ENCODE assay signal across 8 mouse cellular contexts in the genomic region with DNA sequence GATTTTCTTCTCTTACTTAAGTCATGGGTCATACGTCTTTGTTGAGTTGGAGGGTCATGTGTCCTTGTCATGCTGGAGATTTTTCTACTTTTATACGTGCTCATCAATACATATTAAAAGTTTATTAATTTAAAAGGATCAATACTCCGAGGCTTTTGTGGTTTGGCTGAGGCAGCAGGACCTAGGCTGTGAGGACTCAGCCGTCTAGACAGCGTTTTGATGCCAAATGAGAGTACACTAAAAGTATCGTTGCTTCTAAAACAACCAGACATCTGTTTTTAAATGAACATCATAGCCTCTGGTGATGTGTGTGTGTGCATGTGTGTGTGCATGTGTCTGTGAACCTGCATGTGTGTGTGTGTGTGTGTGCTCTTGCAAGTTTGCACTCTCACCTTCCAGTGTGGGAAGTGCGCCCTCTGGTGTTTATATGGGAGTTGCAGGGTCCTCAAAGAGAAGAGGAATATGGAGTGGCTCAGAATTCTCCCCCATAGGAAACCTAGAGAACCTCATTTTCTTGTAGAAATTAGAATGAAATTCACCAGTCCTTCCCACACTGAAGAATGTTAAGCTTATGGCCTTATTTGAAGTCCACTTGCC. TPM values are rescaled to one million over a fixed set of nuclear protein-coding genes. Genes with fewer than 3 reads are reported as not detected.
DNase-seq lines count a peak whose midpoint lies in the region; ATAC-seq and TF ChIP-seq lines count a peak whose summit lies in the region.

No protein-coding gene starts in this region.

- H3K27ac ChIP-seq in cerebellum, adult 2 months (ENCODE audit: insufficient read depth, low read length): no peak overlapping the region
- no peak overlapping the region for H3K27ac ChIP-seq in embryonic facial prominence, embryonic 10.5 days (replicated peaks)
- H3K27ac ChIP-seq in intestine, embryonic 14.5 days (ENCODE audit: low read depth): no peak overlapping the region
- H3K27ac ChIP-seq in liver, embryonic 14.5 days: no peak overlapping the region

- 62% methylated on average over 7 of the region's 7 CpGs for WGBS in cerebellum, adult 2 months
- WGBS in embryonic facial prominence, embryonic 10.5 days: 67% methylated on average over 7 of the region's 7 CpGs
- 61% methylated on average over 7 of the region's 7 CpGs for WGBS in intestine, embryonic 14.5 days
- WGBS in liver, embryonic 14.5 days (ENCODE audit: insufficient replicate concordance): 51% methylated on average over 7 of the region's 7 CpGs

- no peaks in the 10 kb centered on the region; the same call in 1 of the 2 replicates for H3K27me3 ChIP-seq in cerebellum, adult 2 months (ENCODE audit: control insufficient read depth, insufficient read depth, low read length)
- 0 out of 2 replicates have a peak, but pooled peaks cover 3% of the 10 kb centered on the region for H3K27me3 ChIP-seq in embryonic facial prominence, embryonic 10.5 days (replicated peaks; ENCODE audit: low read depth, poor library complexity, severe bottlenecking)
- H3K27me3 ChIP-seq in intestine, embryonic 14.5 days (replicated peaks; ENCODE audit: control insufficient read depth, insufficient read depth, low read length): no peaks in the 10 kb centered on the region
- no peaks in the 10 kb centered on the region for H3K27me3 ChIP-seq in liver, embryonic 14.5 days (ENCODE audit: control insufficient read depth, insufficient read depth, low read length)

- no peaks in the 10 kb centered on the region for H3K9me3 ChIP-seq in embryonic facial prominence, embryonic 10.5 days
- no peaks in the 10 kb centered on the region for H3K9me3 ChIP-seq in intestine, embryonic 14.5 days (ENCODE audit: control insufficient read depth, low read length)
- no peaks in the 10 kb centered on the region for H3K9me3 ChIP-seq in liver, embryonic 14.5 days (ENCODE audit: control insufficient read depth, low read length)

- no peak for TF ChIP-seq EP300 in liver, embryonic 14.5 days (IDR thresholded peaks at IDR 0.05; ENCODE audit: low read depth)

- peak; percentile 41 for ATAC-seq in intestine, embryonic 14.5 days (replicated peaks; ENCODE audit: low FRiP score, low TSS enrichment, low read depth)
- no peak for ATAC-seq in liver, embryonic 14.5 days (ENCODE audit: insufficient read depth)

- H3K9ac ChIP-seq in intestine, embryonic 14.5 days (ENCODE audit: low read length): no peak overlapping the region
- no peak overlapping the region for H3K9ac ChIP-seq in liver, embryonic 14.5 days (replicated peaks)

- no peak for TF ChIP-seq POLR2A in cerebellum, adult 2 months (IDR thresholded peaks at IDR 0.05; ENCODE audit: borderline replicate concordance, insufficient read depth, low read length)

- no peak overlapping the region for H3K4me2 ChIP-seq in intestine, embryonic 14.5 days (ENCODE audit: low read length)
- no peak overlapping the region for H3K4me2 ChIP-seq in liver, embryonic 14.5 days (ENCODE audit: low read depth)

- H3K36me3 ChIP-seq in embryonic facial prominence, embryonic 10.5 days (replicated peaks): no peaks in the 10 kb centered on the region
- H3K36me3 ChIP-seq in intestine, embryonic 14.5 days (ENCODE audit: control insufficient read depth, insufficient read depth, low read length): no peaks in the 10 kb centered on the region
- no peaks in the 10 kb centered on the region for H3K36me3 ChIP-seq in liver, embryonic 14.5 days (replicated peaks; ENCODE audit: control insufficient read depth, insufficient read depth, low read depth)

- TF ChIP-seq CTCF in cerebellum, adult 2 months (IDR thresholded peaks at IDR 0.05; ENCODE audit: borderline replicate concordance, insufficient read depth, low read depth, low read length): peak; percentile 73
- TF ChIP-seq CTCF in liver, embryonic 14.5 days (IDR thresholded peaks at IDR 0.05; ENCODE audit: low read depth): peak; percentile 85

- DNase-seq in cerebellum, adult 2 months: peak; percentile 15 to 45
- DNase-seq in cerebellum, adult 11-12 months: no peak
- peak; percentile 50 to 52 for DNase-seq in urinary bladder, postnatal 36 days (ENCODE audit: low spot score in 2 of 2)
- no peak for DNase-seq in urinary bladder, adult 2 months (ENCODE audit: low spot score)
- peak; percentile 78 for DNase-seq in embryonic facial prominence, embryonic 10.5 days (ENCODE audit: low spot score)
- peak; percentile 80 for DNase-seq in intestine, embryonic 14.5 days (ENCODE audit: low spot score)
- peak in 1 of 3 experiments; percentile 20 for DNase-seq in liver, embryonic 14.5 days (ENCODE audit: low read depth in 3 of 3, low spot score in 3 of 3)
- DNase-seq in retina, embryonic 14.5 days (ENCODE audit: low spot score): peak; percentile 78

- H3K4me3 ChIP-seq in cerebellum, adult 2 months (replicated peaks; ENCODE audit: insufficient read depth, low read depth, low read length): no peak overlapping the region
- no peak overlapping the region for H3K4me3 ChIP-seq in embryonic facial prominence, embryonic 10.5 days
- no peak overlapping the region for H3K4me3 ChIP-seq in intestine, embryonic 14.5 days (ENCODE audit: low read depth, low read length)
- no peak overlapping the region for H3K4me3 ChIP-seq in liver, embryonic 14.5 days (ENCODE audit: insufficient read depth in 1 of 2, low read depth in 2 of 2, low read length in 2 of 2)

- no peaks in the 10 kb centered on the region for H3K4me1 ChIP-seq in cerebellum, adult 2 months (ENCODE audit: control insufficient read depth, insufficient read depth, low read length)
- peaks cover 7% of the 10 kb centered on the region for H3K4me1 ChIP-seq in embryonic facial prominence, embryonic 10.5 days
- H3K4me1 ChIP-seq in intestine, embryonic 14.5 days (replicated peaks; ENCODE audit: control insufficient read depth, insufficient read depth, low read length): no peaks in the 10 kb centered on the region
- no peaks in the 10 kb centered on the region for H3K4me1 ChIP-seq in liver, embryonic 14.5 days (replicated peaks; ENCODE audit: control insufficient read depth in 2 of 2, insufficient read depth in 2 of 2, low read length in 1 of 2)

RNA-seq across cellular contexts. Expression of gene Dact2, which starts 16.6 kb away (rescaled TPM):
- polyA plus RNA-seq in cerebellum, adult 2 months (2012; rRNA removed): 6.5 and 7.2 TPM in 2 replicates
- 1.2 and 1.4 TPM in 2 replicates for polyA plus RNA-seq in urinary bladder, adult 2 months (2012; rRNA removed)
- polyA plus RNA-seq in embryonic facial prominence, embryonic 10.5 days (2016; fragmentation: Nextera tagmentation; extraction: Ambion mirVana): 0.60 and 0.73 TPM in 2 replicates
- polyA plus RNA-seq in intestine, embryonic 14.5 days (2014; fragmentation: Nextera tagmentation; extraction: Ambion mirVana): 10.4 and 10.8 TPM in 2 replicates
- polyA plus RNA-seq in liver, embryonic 14.5 days (2012; rRNA removed): 0.84 and 0.98 TPM in 2 replicates
- 0.47 and 0.90 TPM in 2 replicates for polyA plus RNA-seq in liver, embryonic 14.5 days (2014; fragmentation: Nextera tagmentation; extraction: Ambion mirVana)

RNA-seq across cellular contexts. Expression of gene Smoc2, which starts 58.6 kb away (rescaled TPM):
- 1.1 and 1.6 TPM in 2 replicates for polyA plus RNA-seq in cerebellum, adult 2 months (2012; rRNA removed)
- polyA plus RNA-seq in urinary bladder, adult 2 months (2012; rRNA removed): 129 and 144 TPM in 2 replicates
- 12.0 and 18.1 TPM in 2 replicates for polyA plus RNA-seq in embryonic facial prominence, embryonic 10.5 days (2016; fragmentation: Nextera tagmentation; extraction: Ambion mirVana)
- 184 and 222 TPM in 2 replicates for polyA plus RNA-seq in intestine, embryonic 14.5 days (2014; fragmentation: Nextera tagmentation; extraction: Ambion mirVana)
- polyA plus RNA-seq in liver, embryonic 14.5 days (2012; rRNA removed): 1.9 and 2.4 TPM in 2 replicates
- 2.6 and 3.8 TPM in 2 replicates for polyA plus RNA-seq in liver, embryonic 14.5 days (2014; fragmentation: Nextera tagmentation; extraction: Ambion mirVana)

Comparison
In these comparisons a context has a peak if more than half of its experiments do, and no peak if none do; other contexts are left out.
1. DNase-seq: peak in cerebellum, adult 2 months (2 of 2), urinary bladder, postnatal 36 days (2 of 2), embryonic facial prominence, embryonic 10.5 days (single experiment), intestine, embryonic 14.5 days (single experiment) and retina, embryonic 14.5 days (single experiment); none in cerebellum, adult 11-12 months (single experiment) and urinary bladder, adult 2 months (single experiment).